Mouse (Mus musculus) C2C12 (cell line): ENCODE results near the gene Emilin1. TPM values are rescaled to one million over a fixed set of nuclear protein-coding genes. Genes with fewer than 3 reads are reported as not detected.
A peak's percentile ranks its signal among the peaks of the same experiment; 100 is the strongest.

Experiments
- H3K27me3 ChIP-seq: one replicate; pipeline ENCODE4 v1.6.1; 2011; ENCODE audit not compliant: control insufficient read depth, insufficient read depth, insufficient read length
- H3K36me3 ChIP-seq: one replicate; pipeline ENCODE4 v1.6.1; 2011; ENCODE audit not compliant: control insufficient read depth, insufficient read depth
- H3K4me3 ChIP-seq: one replicate; pipeline ENCODE4 v1.5.1; 2011; ENCODE audit warnings: mild to moderate bottlenecking, control low read depth; ENCODE audit not compliant: poor library complexity, insufficient read depth, severe bottlenecking
- H3K79me2 ChIP-seq: one replicate; pipeline ENCODE4 v1.6.1; 2011; ENCODE audit not compliant: control insufficient read depth, insufficient read depth
- H3K79me3 ChIP-seq: one replicate; pipeline ENCODE4 v1.6.1; 2011; ENCODE audit warnings: low read depth, control low read depth
- H3ac ChIP-seq: one replicate; pipeline ENCODE3; 2011; ENCODE audit warnings: low read depth; ENCODE audit not compliant: control insufficient read depth, insufficient read length
- CEBPB ChIP-seq: IDR thresholded peaks from one replicate; pipeline ENCODE4 v1.6.1; 2011; ENCODE audit warnings: low read depth, mild to moderate bottlenecking, control low read depth, moderate library complexity
- CTCF ChIP-seq: IDR thresholded peaks from one replicate; pipeline ENCODE4 v1.5.1; 2011; ENCODE audit not compliant: control insufficient read depth, insufficient read depth, insufficient read length
- FOSL1 ChIP-seq: IDR thresholded peaks from one replicate; pipeline ENCODE4 v1.8.0; 2011; ENCODE audit warnings: mild to moderate bottlenecking, low read length; ENCODE audit not compliant: poor library complexity, insufficient read depth, severe bottlenecking
- MAX ChIP-seq: IDR thresholded peaks from one replicate; pipeline ENCODE4 v1.6.1; 2011; ENCODE audit warnings: mild to moderate bottlenecking, control low read depth
- MYOD1 ChIP-seq: IDR thresholded peaks from one replicate; pipeline ENCODE4 v1.6.1; 2011; ENCODE audit warnings: low read depth; ENCODE audit not compliant: control insufficient read depth, insufficient read length
- MYOG ChIP-seq: IDR thresholded peaks from one replicate; pipeline ENCODE4 v1.6.1; 2011; ENCODE audit not compliant: control insufficient read depth, insufficient read length; ENCODE audit errors: extremely low read depth
- USF1 ChIP-seq: IDR thresholded peaks from one replicate; pipeline ENCODE4 v1.6.1; 2011; ENCODE audit warnings: low read depth, mild to moderate bottlenecking, control low read depth, moderate library complexity
- polyA plus RNA-seq: library from polyadenylated mRNA; unstranded; fragments of >200 nt; fragmentation: generic; extraction: Trizol; gene quantifications from one replicate; pipeline ENCODE4 v1.2.1, GENCODE M21; 2012; ENCODE audit warnings: missing spikeins

The Emilin1 gene
- polyA plus RNA-seq, 1 experiment = 9.9 TPM

- Histone ChIP-seq H3K4me3 (peak overlapping the region; percentile 85), H3ac (no peak overlapping the region), H3K27me3 (no peaks in the 10 kb centered on the region), H3K79me3 (peaks cover 8% of the 10 kb centered on the region), H3K79me2 (peaks cover 27% of the 10 kb centered on the region), H3K36me3 (peaks cover 26% of the 10 kb centered on the region)
- no peak for TF ChIP-seq MYOG
- no peak for TF ChIP-seq CEBPB
- no peak for TF ChIP-seq FOSL1
- TF ChIP-seq MYOD1 = no peak
- no peak for TF ChIP-seq CTCF
- TF ChIP-seq MAX = no peak
- TF ChIP-seq USF1 = no peak
Measured at GRCm38 (mm10) chr5:30868981-30869380, 44.2 kb upstream of the Emilin1 start.

- Histone ChIP-seq H3K79me2 (peaks cover 27% of the 10 kb centered on the region), H3K79me3 (peaks cover 8% of the 10 kb centered on the region), H3K27me3 (no peaks in the 10 kb centered on the region), H3K4me3 (peak overlapping the region; percentile 85), H3K36me3 (peaks cover 32% of the 10 kb centered on the region), H3ac (peak overlapping the region; percentile 86)
- TF ChIP-seq USF1 (no peak), FOSL1 (no peak), CTCF (no peak), MAX (no peak), MYOD1 (no peak), MYOG (no peak), CEBPB (no peak)
Measured at GRCm38 (mm10) chr5:30869405-30870130, 43.6 kb upstream of the Emilin1 start.

GRCm38 (mm10) chr5:30870131-30870406, 43.1 kb upstream of the Emilin1 start:
- H3K79me2 ChIP-seq = peaks cover 27% of the 10 kb centered on the region
- no peaks in the 10 kb centered on the region for H3K27me3 ChIP-seq
- peak overlapping the region; percentile 85 for H3K4me3 ChIP-seq
- TF ChIP-seq CEBPB (no peak), MYOG (no peak), USF1 (no peak), MYOD1 (no peak), FOSL1 (no peak), CTCF (no peak), MAX (no peak)
- peaks cover 37% of the 10 kb centered on the region for H3K36me3 ChIP-seq
- peak overlapping the region; percentile 86 for H3ac ChIP-seq
- H3K79me3 ChIP-seq = peaks cover 8% of the 10 kb centered on the region

- TF ChIP-seq MYOG (no peak), USF1 (no peak), CEBPB (no peak), FOSL1 (no peak)
- peaks cover 27% of the 10 kb centered on the region for H3K79me2 ChIP-seq
- peaks cover 8% of the 10 kb centered on the region for H3K79me3 ChIP-seq
- no peaks in the 10 kb centered on the region for H3K27me3 ChIP-seq
- no peak overlapping the region for H3K4me3 ChIP-seq
- H3ac ChIP-seq = no peak overlapping the region
- peaks cover 61% of the 10 kb centered on the region for H3K36me3 ChIP-seq
Measured at GRCm38 (mm10) chr5:30872574-30872973, 40.6 kb upstream of the Emilin1 start.

GRCm38 (mm10) chr5:30874365-30874764, 38.8 kb upstream of the Emilin1 start:
- H3K36me3 ChIP-seq = peaks cover 65% of the 10 kb centered on the region
- no peak for TF ChIP-seq FOSL1
- no peak for TF ChIP-seq MYOD1
- TF ChIP-seq CTCF = no peak
- no peak for TF ChIP-seq MYOG
- TF ChIP-seq MAX = no peak
- no peak for TF ChIP-seq USF1
- TF ChIP-seq CEBPB = no peak
- H3ac ChIP-seq = no peak overlapping the region
- no peaks in the 10 kb centered on the region for H3K27me3 ChIP-seq
- peaks cover 8% of the 10 kb centered on the region for H3K79me3 ChIP-seq
- no peak overlapping the region for H3K4me3 ChIP-seq
- peaks cover 27% of the 10 kb centered on the region for H3K79me2 ChIP-seq
